Mouse (Mus musculus) 416B (cell line): ENCODE measurements around the gene Gm1043.

Experiments
- DNase-seq: peaks from one replicate; pipeline ENCODE4 v3.0.0; 2011; ENCODE audit warnings: low read depth

Gene Gm1043

GRCm38 (mm10) chr5:37085241-37085640 lies at the start of gene Gm1043:
Gene Gm1043, plus strand, starts transcription at chr5:37085370.
- no peak for DNase-seq

- no peak for DNase-seq
Observed at GRCm38 (mm10) chr5:37035896-37036295, 49.3 kb upstream of the Gm1043 start.

GRCm38 (mm10) chr5:37036884-37037283 lies 48.3 kb upstream of the Gm1043 start:
- peak; percentile 93 for DNase-seq

- no peak for DNase-seq
Observed at GRCm38 (mm10) chr5:37039908-37040307, 45.3 kb upstream of the Gm1043 start.

GRCm38 (mm10) chr5:37040711-37041110 lies 44.5 kb upstream of the Gm1043 start:
- peak; percentile 93 for DNase-seq

- peak; percentile 82 for DNase-seq
Observed at GRCm38 (mm10) chr5:37041651-37042050, 43.5 kb upstream of the Gm1043 start.

- DNase-seq: no peak
Observed at GRCm38 (mm10) chr5:37042934-37043333, 42.2 kb upstream of the Gm1043 start.

GRCm38 (mm10) chr5:37044793-37045192 lies 40.4 kb upstream of the Gm1043 start:
- DNase-seq: peak; percentile 77

- DNase-seq: peak; percentile 15
Observed at GRCm38 (mm10) chr5:37045582-37045981, 39.6 kb upstream of the Gm1043 start.

- peak; percentile 43 for DNase-seq
Observed at GRCm38 (mm10) chr5:37046791-37047190, 38.4 kb upstream of the Gm1043 start.

GRCm38 (mm10) chr5:37047206-37047915 lies 37.8 kb upstream of the Gm1043 start:
- DNase-seq: peak; percentile 30

- DNase-seq: peak; percentile 65
Observed at GRCm38 (mm10) chr5:37047992-37048391, 37.2 kb upstream of the Gm1043 start.

GRCm38 (mm10) chr5:37049111-37049510 lies 36.1 kb upstream of the Gm1043 start:
- DNase-seq: no peak

GRCm38 (mm10) chr5:37050521-37051373 lies 34.4 kb upstream of the Gm1043 start:
- peak; percentile 81 for DNase-seq

- peak; percentile 60 for DNase-seq
Observed at GRCm38 (mm10) chr5:37051374-37052100, 33.6 kb upstream of the Gm1043 start.

GRCm38 (mm10) chr5:37052846-37053245 lies 32.3 kb upstream of the Gm1043 start:
- no peak for DNase-seq

- no peak for DNase-seq
Observed at GRCm38 (mm10) chr5:37055789-37056188, 29.4 kb upstream of the Gm1043 start.

- no peak for DNase-seq
Observed at GRCm38 (mm10) chr5:37056471-37056870, 28.7 kb upstream of the Gm1043 start.

- DNase-seq: no peak
Observed at GRCm38 (mm10) chr5:37061612-37062011, 23.6 kb upstream of the Gm1043 start.

GRCm38 (mm10) chr5:37064454-37065449 lies 20.4 kb upstream of the Gm1043 start:
- no peak for DNase-seq
